Mouse (Mus musculus) cerebellum, adult (tissue): ENCODE results near the gene Pcna.
"Not testable (repeated sequence)": the region's sequence is repeated elsewhere in the genome, so short reads cannot be mapped to it uniquely, and the experiment has no call there.

Experiments used
- ATAC-seq: cut with Nextera tagmentation; 2 replicates; pipeline ENCODE4 v1.9.2; 2017; ENCODE audit warnings: mild to moderate bottlenecking, moderate library complexity, mixed read lengths; ENCODE audit not compliant: insufficient number of reproducible peaks, low FRiP score, low TSS enrichment

Pcna gene

DNA sequence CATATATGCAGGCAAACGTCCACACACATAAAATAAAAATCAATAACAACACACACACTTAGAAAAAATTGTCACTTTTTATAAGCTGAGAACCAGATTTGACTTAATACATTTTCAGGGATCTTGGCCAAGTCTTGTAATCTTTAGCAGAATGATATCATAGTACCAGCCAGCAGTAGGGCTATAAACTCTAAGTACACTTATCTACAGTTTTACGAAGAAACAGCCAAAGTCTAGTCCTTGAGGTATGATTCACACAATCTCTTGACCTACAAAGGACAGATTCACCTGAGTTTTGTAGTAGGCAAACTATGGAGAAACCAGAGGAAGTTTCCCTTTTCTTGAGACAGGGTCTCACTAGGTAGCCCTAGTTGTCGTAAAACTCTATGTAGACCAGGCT, 13.7 kb downstream of the Pcna start:
- not testable (repeated sequence) for ATAC-seq

DNA sequence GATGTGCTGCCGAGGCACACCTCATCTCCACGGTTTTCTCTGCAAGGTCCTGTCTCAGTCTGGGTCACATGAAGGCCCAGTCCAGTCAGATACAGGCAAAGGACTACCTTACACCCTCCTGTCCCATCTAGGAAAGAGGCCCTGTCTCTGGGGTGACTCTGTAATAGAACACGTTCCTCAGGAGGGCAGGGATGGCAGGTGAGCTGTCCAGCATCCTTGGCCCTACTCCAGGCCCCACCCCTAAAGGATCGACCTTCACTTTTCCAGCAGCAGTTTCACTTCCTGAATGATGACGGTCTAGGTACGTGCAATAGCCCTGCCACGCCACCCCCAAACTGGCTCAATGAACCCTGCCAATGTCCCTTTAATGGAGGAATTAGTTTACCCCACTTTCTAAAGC, 17.1 kb downstream of the Pcna start:
- no peak for ATAC-seq

DNA sequence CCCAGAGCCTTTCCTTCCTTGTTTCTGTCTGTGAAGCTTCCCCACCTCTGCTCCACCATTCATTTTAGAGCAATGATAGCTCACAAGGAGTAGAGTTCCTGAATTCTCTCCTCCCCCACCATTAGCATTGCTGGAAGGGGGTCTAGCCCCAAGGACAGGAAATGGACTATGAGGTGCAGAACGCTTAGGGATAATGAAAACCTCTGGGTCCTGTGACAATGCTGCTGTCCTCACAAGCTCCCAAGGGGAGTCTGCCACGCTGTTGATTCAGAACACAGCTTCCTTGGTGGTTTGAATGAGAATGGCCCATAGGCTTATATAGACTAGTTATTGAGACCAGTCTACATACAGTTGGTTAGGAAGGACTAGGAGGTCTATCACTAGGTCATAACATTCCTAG, 17.8 kb downstream of the Pcna start:
- no peak for ATAC-seq

GRCm38 (mm10) chr2:132233985-132234765, 18.9 kb downstream of the Pcna start:
- ATAC-seq, result no peak

GRCm38 (mm10) chr2:132232413-132232945, 20.6 kb downstream of the Pcna start:
- no peak for ATAC-seq

- ATAC-seq, result no peak
These were observed 28.8 kb downstream of the Pcna start for GRCm38 (mm10) chr2:132224359-132224758.

- ATAC-seq, result peak; percentile 26; the same call in 1 of the 2 replicates
These were observed 31.5 kb downstream of the Pcna start for GRCm38 (mm10) chr2:132221611-132222073.

- no peak for ATAC-seq
These were observed 41.0 kb downstream of the Pcna start for GRCm38 (mm10) chr2:132211995-132212656.

- ATAC-seq, result no peak
These were observed 42.3 kb downstream of the Pcna start for GRCm38 (mm10) chr2:132210806-132211312.

DNA sequence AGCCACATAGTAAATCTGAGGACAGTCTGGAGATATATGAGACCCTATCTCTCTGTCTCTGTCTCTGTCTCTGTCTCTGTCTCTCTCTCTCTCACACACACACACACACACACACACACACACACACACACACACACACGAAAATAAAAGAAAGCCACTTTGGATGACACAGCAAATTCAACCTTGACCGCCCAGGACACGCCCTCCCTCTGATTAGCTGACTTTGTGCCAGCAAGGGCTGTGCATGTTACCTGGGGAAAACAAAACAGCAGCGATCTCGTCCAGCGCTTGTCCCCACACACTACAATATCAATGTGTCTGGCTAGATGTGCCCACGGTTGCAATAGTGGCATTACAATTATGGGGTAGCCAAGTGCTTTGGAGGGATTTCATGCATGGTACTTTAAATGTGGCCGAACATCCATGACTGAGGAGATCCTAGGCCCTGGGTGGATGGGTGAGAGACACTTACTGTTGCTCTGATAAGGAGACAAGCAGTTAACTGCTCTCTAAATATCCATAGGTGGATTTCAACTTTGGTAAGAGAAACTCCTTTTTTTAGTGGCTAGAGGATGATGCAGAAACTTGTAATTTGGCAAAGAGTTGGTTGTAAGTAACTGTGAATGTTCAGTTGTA, 44.8 kb downstream of the Pcna start:
- ATAC-seq, result no peak

DNA sequence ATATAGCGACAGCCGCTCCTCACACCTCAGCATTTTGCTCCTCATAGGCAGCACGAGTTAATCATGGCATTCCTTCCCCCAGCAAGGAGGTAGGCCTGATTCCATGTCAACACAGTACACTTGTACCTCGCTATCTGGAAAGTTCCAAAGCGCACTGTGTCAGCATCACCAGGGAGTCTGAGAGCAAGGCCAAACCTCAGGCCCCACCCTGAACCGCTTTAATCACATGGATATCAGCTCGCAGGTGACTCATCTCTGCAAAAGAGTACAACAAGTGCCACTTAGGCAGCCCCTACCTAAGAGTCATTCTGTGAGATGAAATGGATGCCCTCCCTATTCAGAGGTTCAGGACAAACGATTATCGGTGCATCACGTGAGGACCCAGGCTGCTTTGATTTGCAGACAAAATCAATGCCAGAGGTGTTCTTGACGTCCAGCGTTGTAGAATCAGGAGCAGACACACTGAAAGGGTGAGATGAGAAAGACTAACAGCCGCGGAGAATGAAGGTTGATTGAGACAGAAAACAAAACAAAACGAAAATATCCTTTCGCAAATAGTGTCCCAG, 46.7 kb downstream of the Pcna start:
- ATAC-seq, result no peak

GRCm38 (mm10) chr2:132205549-132205948, 47.6 kb downstream of the Pcna start:
- ATAC-seq, result no peak

DNA sequence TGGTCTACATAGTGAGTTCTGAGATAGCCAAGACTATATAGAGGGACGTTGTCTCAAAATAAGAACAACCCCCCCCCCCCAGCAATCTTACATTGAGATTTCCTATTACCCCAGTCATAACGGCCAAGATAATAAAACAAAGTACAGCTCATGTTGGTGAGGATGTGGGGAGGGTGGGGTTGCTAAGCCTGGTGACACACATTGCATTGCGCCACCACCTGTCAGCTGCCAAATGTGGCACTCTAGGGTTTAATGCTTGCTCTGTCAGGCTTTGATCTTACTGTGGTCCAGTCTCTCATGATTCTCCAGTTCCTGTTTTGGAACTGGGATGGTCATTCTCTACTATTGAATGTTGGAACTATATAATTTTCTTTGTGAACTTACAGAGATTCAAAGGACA, 49.3 kb downstream of the Pcna start:
- no peak for ATAC-seq

DNA sequence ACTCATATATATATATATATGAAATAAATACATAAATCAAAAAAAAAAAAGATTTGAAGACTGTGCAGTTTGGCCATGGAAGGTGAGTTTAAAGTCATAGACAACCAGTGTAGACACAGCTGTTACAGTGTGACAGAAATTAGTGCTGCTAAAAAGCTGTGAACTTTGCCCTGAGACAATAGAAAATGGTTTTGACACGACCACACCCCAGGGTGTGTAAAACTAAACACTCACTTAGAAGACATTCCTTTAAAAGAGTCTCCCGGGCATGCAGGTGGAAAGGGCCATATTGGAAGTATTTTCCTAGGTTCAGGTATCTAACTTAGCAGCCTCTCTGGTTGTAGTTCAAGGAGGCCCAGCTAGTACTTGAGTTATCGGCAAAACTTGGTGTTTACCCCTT, 49.9 kb downstream of the Pcna start:
- ATAC-seq, result no peak
